Mouse (Mus musculus) hindbrain, embryonic 14.5 days (tissue): ENCODE measurements at regions not wholly inside any gene's neighbourhood (a gene's known extent, or its start where the extent isn't known, plus 50 kb on each side); places are given as distances from the start of the nearest gene placed in this dataset.

Experiments
- ATAC-seq: fragments of 200-750 bp; cut with Nextera tagmentation; 2 replicates; pipeline ENCODE4 v1.8.0; 2017; ENCODE audit warnings: moderate number of reproducible peaks, mild to moderate bottlenecking, moderate TSS enrichment, moderate library complexity; ENCODE audit not compliant: low FRiP score
- DNase-seq: peaks from one replicate; pipeline ENCODE4 v3.0.0-alpha.2; 2015; ENCODE audit warnings: low spot score
- H3K27ac ChIP-seq: fragments of 300-500 bp; sonication (generic); 2 replicates; pipeline ENCODE4 v1.5.1; 2014; ENCODE audit warnings: mild to moderate bottlenecking, moderate library complexity
- H3K27me3 ChIP-seq: fragments of 300-500 bp; sonication (generic); 2 replicates; pipeline ENCODE4 v1.6.1; 2014; ENCODE audit warnings: mild to moderate bottlenecking, low read length, mixed read lengths; ENCODE audit not compliant: control insufficient read depth, insufficient read depth
- H3K36me3 ChIP-seq: fragments of 300-500 bp; sonication (generic); replicated peaks from 2 replicates; pipeline ENCODE4 v1.6.1; 2014; ENCODE audit not compliant: control insufficient read depth, insufficient read depth
- H3K4me1 ChIP-seq: fragments of 300-500 bp; sonication (generic); replicated peaks from 2 replicates; pipeline ENCODE4 v1.6.1; 2014; ENCODE audit warnings: antibody characterized with exemption, low read length, mixed read lengths; ENCODE audit not compliant: control insufficient read depth, insufficient read depth
- H3K4me2 ChIP-seq: fragments of 300-500 bp; sonication (generic); replicated peaks from 2 replicates; pipeline ENCODE4 v1.6.1; 2014; ENCODE audit warnings: mild to moderate bottlenecking, moderate library complexity
- H3K4me3 ChIP-seq: fragments of 300-500 bp; sonication (generic); replicated peaks from 2 replicates; pipeline ENCODE4 v1.5.1; 2014; ENCODE audit warnings: mild to moderate bottlenecking, low read length
- H3K9ac ChIP-seq: fragments of 300-500 bp; sonication (generic); 2 replicates; pipeline ENCODE4 v1.6.1; 2014
- H3K9me3 ChIP-seq: fragments of 300-500 bp; sonication (generic); 2 replicates; pipeline ENCODE4 v1.6.1; 2016; ENCODE audit warnings: low read length; ENCODE audit not compliant: control insufficient read depth
- WGBS: fragments of 180-500 bp; shearing (Covaris S2); extraction: QIAGEN DNeasy Blood & Tissue Kit; methylation state at CpG from one replicate; pipeline ENCODE4 v1.1.7; 2014; 5-methylcytosine and 5-hydroxymethylcytosine counted together

- WGBS = 78% methylated on average over 22 of the region's 22 CpGs
- ATAC-seq (no peak), DNase-seq (no peak)
- Histone ChIP-seq H3K27me3 (no peaks in the 10 kb centered on the region), H3K9ac (no peak overlapping the region), H3K4me3 (no peak overlapping the region), H3K9me3 (no peaks in the 10 kb centered on the region), H3K4me2 (no peak overlapping the region), H3K27ac (no peak overlapping the region), H3K4me1 (no peaks in the 10 kb centered on the region), H3K36me3 (no peaks in the 10 kb centered on the region)
Observed at GRCm38 (mm10) chr4:142674641-142675465, 435.7 kb upstream of the Kazn start.

GRCm38 (mm10) chr4:142671872-142672458 is 432.8 kb upstream of the Kazn start:
- DNase-seq (no peak), ATAC-seq (no peak)
- H3K9ac ChIP-seq = no peak overlapping the region
- H3K4me1 ChIP-seq = no peaks in the 10 kb centered on the region
- no peaks in the 10 kb centered on the region for H3K36me3 ChIP-seq
- no peaks in the 10 kb centered on the region for H3K27me3 ChIP-seq
- no peak overlapping the region for H3K4me3 ChIP-seq
- 84% methylated on average over 8 of the region's 8 CpGs for WGBS
- no peaks in the 10 kb centered on the region for H3K9me3 ChIP-seq
- no peak overlapping the region for H3K4me2 ChIP-seq
- H3K27ac ChIP-seq = no peak overlapping the region

GRCm38 (mm10) chr4:142664781-142665180 is 425.6 kb upstream of the Kazn start:
- Histone ChIP-seq H3K27ac (no peak overlapping the region), H3K4me1 (no peaks in the 10 kb centered on the region), H3K36me3 (no peaks in the 10 kb centered on the region), H3K4me3 (no peak overlapping the region), H3K4me2 (no peak overlapping the region), H3K9ac (no peak overlapping the region), H3K27me3 (no peaks in the 10 kb centered on the region), H3K9me3 (no peaks in the 10 kb centered on the region)
- 75% methylated on average over 4 of the region's 4 CpGs for WGBS
- DNase-seq = no peak
- no peak for ATAC-seq

- no peaks in the 10 kb centered on the region for H3K36me3 ChIP-seq
- no peak overlapping the region for H3K4me3 ChIP-seq
- no peak overlapping the region for H3K4me2 ChIP-seq
- no peaks in the 10 kb centered on the region for H3K4me1 ChIP-seq
- DNase-seq (no peak), ATAC-seq (no peak)
- no peak overlapping the region for H3K9ac ChIP-seq
- WGBS = 91% methylated on average over 6 of the region's 6 CpGs
- H3K27ac ChIP-seq = no peak overlapping the region
- no peaks in the 10 kb centered on the region for H3K9me3 ChIP-seq
- no peaks in the 10 kb centered on the region for H3K27me3 ChIP-seq
Observed at GRCm38 (mm10) chr4:142658156-142658555, 419.0 kb upstream of the Kazn start.

GRCm38 (mm10) chr4:142641069-142641468 is 401.9 kb upstream of the Kazn start:
- Histone ChIP-seq H3K36me3 (no peaks in the 10 kb centered on the region), H3K9ac (no peak overlapping the region), H3K9me3 (no peaks in the 10 kb centered on the region), H3K27me3 (no peaks in the 10 kb centered on the region), H3K4me2 (no peak overlapping the region), H3K4me1 (peaks cover 8% of the 10 kb centered on the region; the same call in 1 of the 2 replicates), H3K4me3 (no peak overlapping the region), H3K27ac (no peak overlapping the region)
- no peak for DNase-seq
- peak; percentile 55; the same call in 1 of the 2 replicates for ATAC-seq
- WGBS = 92% methylated on average over 10 of the region's 10 CpGs

GRCm38 (mm10) chr4:142639340-142639733 is 400.1 kb upstream of the Kazn start:
- DNase-seq (no peak), ATAC-seq (no peak)
- H3K9ac ChIP-seq = peak overlapping the region; percentile 9; the same call in 1 of the 2 replicates
- WGBS = 56% methylated on average over 9 of the region's 9 CpGs
- peaks cover 8% of the 10 kb centered on the region; the same call in 1 of the 2 replicates for H3K4me1 ChIP-seq
- no peaks in the 10 kb centered on the region for H3K27me3 ChIP-seq
- no peaks in the 10 kb centered on the region for H3K36me3 ChIP-seq
- no peak overlapping the region; the same call in 1 of the 2 replicates for H3K27ac ChIP-seq
- H3K4me3 ChIP-seq = no peak overlapping the region
- no peak overlapping the region for H3K4me2 ChIP-seq
- H3K9me3 ChIP-seq = no peaks in the 10 kb centered on the region

- Histone ChIP-seq H3K4me3 (no peak overlapping the region), H3K4me1 (peaks cover 8% of the 10 kb centered on the region; the same call in 1 of the 2 replicates), H3K27me3 (no peaks in the 10 kb centered on the region), H3K4me2 (no peak overlapping the region), H3K36me3 (no peaks in the 10 kb centered on the region), H3K9ac (peak overlapping the region; percentile 9; the same call in 1 of the 2 replicates), H3K27ac (no peak overlapping the region; the same call in 1 of the 2 replicates), H3K9me3 (no peaks in the 10 kb centered on the region)
- DNase-seq = no peak
- ATAC-seq = no peak
- WGBS = 20% methylated on average over 13 of the region's 13 CpGs
Observed at GRCm38 (mm10) chr4:142638733-142639339, 399.6 kb upstream of the Kazn start.

GRCm38 (mm10) chr4:142638057-142638456 is 398.9 kb upstream of the Kazn start:
- Histone ChIP-seq H3K9me3 (no peaks in the 10 kb centered on the region), H3K9ac (no peak overlapping the region), H3K4me3 (no peak overlapping the region), H3K27me3 (no peaks in the 10 kb centered on the region), H3K4me2 (no peak overlapping the region), H3K27ac (no peak overlapping the region), H3K36me3 (no peaks in the 10 kb centered on the region), H3K4me1 (peaks cover 8% of the 10 kb centered on the region; the same call in 1 of the 2 replicates)
- ATAC-seq = no peak
- WGBS = 85% methylated on average over 4 of the region's 4 CpGs
- DNase-seq = no peak

GRCm38 (mm10) chr4:142634398-142634797 is 395.2 kb upstream of the Kazn start:
- 64% methylated on average over 8 of the region's 8 CpGs for WGBS
- no peak overlapping the region for H3K27ac ChIP-seq
- H3K27me3 ChIP-seq = no peaks in the 10 kb centered on the region
- no peaks in the 10 kb centered on the region for H3K9me3 ChIP-seq
- no peak for ATAC-seq
- H3K4me3 ChIP-seq = no peak overlapping the region
- H3K4me2 ChIP-seq = no peak overlapping the region
- H3K4me1 ChIP-seq = peaks cover 8% of the 10 kb centered on the region; the same call in 1 of the 2 replicates
- no peaks in the 10 kb centered on the region for H3K36me3 ChIP-seq
- no peak for DNase-seq
- H3K9ac ChIP-seq = no peak overlapping the region
